Mouse (Mus musculus) megakaryocyte, embryonic 14.5 days (primary cell): ENCODE data around the gene Sec14l3.

Source experiments
- FLI1 ChIP-seq: IDR thresholded peaks from 2 replicates; pipeline ENCODE4 v1.6.1; 2012; ENCODE audit warnings: low read length, inconsistent platforms, mixed read lengths
- GATA1 ChIP-seq: IDR thresholded peaks from 3 replicates; pipeline ENCODE4 v1.6.1; 2012; ENCODE audit warnings: mixed read lengths, low read length, inconsistent platforms, borderline replicate concordance

DNA sequence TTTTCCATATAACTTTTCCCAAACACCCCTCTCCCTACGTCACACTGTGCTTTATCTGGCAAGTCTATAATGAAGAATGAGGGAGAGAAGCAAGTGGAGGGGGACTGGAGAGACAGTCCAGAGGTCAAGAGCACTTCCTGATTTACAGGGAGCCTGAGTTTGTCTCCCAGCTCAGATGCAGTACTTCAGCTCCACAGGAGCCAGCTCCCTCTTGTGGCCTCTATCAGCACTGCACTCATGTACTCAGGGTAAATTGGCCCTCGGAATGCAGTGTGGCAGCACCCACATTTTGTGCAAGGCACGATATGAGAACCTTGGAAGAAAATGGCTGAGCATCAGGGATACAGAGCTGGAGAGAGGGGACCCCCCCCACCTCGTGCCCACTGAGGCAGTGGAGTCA, 15.6 kb downstream of the Sec14l3 start:
- TF ChIP-seq FLI1 (no peak), GATA1 (no peak)
